Mouse (Mus musculus): ENCODE measurements around the gene Pip4k2b. TPM values are rescaled to one million over a fixed set of nuclear protein-coding genes. Genes with fewer than 3 reads are reported as not detected.

Pip4k2b gene
- polyA plus RNA-seq, 2 experiments = 0.56 to 5.0 TPM

- ATAC-seq (ENCODE audit: insufficient read depth) (peak; percentile 91), DNase-seq (ENCODE audit: low read depth in 3 of 3, low spot score in 3 of 3) (peak; percentile 100)
- peak within 1 kb of the TSS; percentile 75 to 96 for H3K4me3 ChIP-seq (ENCODE audit: insufficient read depth in 1 of 2, low read depth in 2 of 2, low read length in 2 of 2)
- H3K36me3 ChIP-seq (replicated peaks; ENCODE audit: control insufficient read depth, insufficient read depth, low read depth) = peaks cover 9% of the 10 kb centered on the region
- no peak for TF ChIP-seq CTCF (IDR thresholded peaks at IDR 0.05; ENCODE audit: low read depth)
- TF ChIP-seq EP300 (IDR thresholded peaks at IDR 0.05; ENCODE audit: low read depth) = no peak; the same call in 1 of the 2 replicates
- peak within 1 kb of the TSS; percentile 7; the same call in 1 of the 2 replicates for H3K27ac ChIP-seq
- H3K4me1 ChIP-seq (replicated peaks; ENCODE audit: control insufficient read depth in 2 of 2, insufficient read depth in 2 of 2, low read length in 1 of 2) = peaks cover 3 to 18% of the 10 kb centered on the region in 2 experiments; a peak in 2 of 4 replicates
- no peaks in the 10 kb centered on the region for H3K9me3 ChIP-seq (ENCODE audit: control insufficient read depth, low read length)
- under 1% methylated on average over 35 of the region's 35 CpGs for WGBS (ENCODE audit: insufficient replicate concordance)
- H3K9ac ChIP-seq (replicated peaks) = peak within 1 kb of the TSS; percentile 82
- H3K27me3 ChIP-seq (ENCODE audit: control insufficient read depth, insufficient read depth, low read length) = peaks cover 38% of the 10 kb centered on the region
- H3K4me2 ChIP-seq (ENCODE audit: low read depth) = peak within 1 kb of the TSS; percentile 83
Observed at GRCm38 (mm10) chr11:97703039-97703826, 41.3 kb downstream of the Pip4k2b start, which contains the start of gene Psmb3. TSS of gene Psmb3 (plus strand) at chr11:97703399.

- ATAC-seq (ENCODE audit: insufficient read depth) = peak; percentile 2; the same call in 1 of the 2 replicates
- Histone ChIP-seq H3K9me3 (ENCODE audit: control insufficient read depth, low read length) (no peaks in the 10 kb centered on the region), H3K9ac (replicated peaks) (peak overlapping the region; percentile 28), H3K27me3 (ENCODE audit: control insufficient read depth, insufficient read depth, low read length) (peaks cover 44% of the 10 kb centered on the region), H3K36me3 (replicated peaks; ENCODE audit: control insufficient read depth, insufficient read depth, low read depth) (peaks cover 6% of the 10 kb centered on the region), H3K4me2 (ENCODE audit: low read depth) (peak overlapping the region; percentile 83), H3K4me1 (replicated peaks; ENCODE audit: control insufficient read depth in 2 of 2, insufficient read depth in 2 of 2, low read length in 1 of 2) (peaks cover 3 to 18% of the 10 kb centered on the region in 2 experiments; a peak in 2 of 4 replicates), H3K27ac (no peak overlapping the region), H3K4me3 (ENCODE audit: insufficient read depth in 1 of 2, low read depth in 2 of 2, low read length in 2 of 2) (peak overlapping the region; percentile 75 to 96)
- WGBS (ENCODE audit: insufficient replicate concordance) = under 1% methylated on average over 24 of the region's 24 CpGs
- no peak for TF ChIP-seq CTCF (IDR thresholded peaks at IDR 0.05; ENCODE audit: low read depth)
- TF ChIP-seq EP300 (IDR thresholded peaks at IDR 0.05; ENCODE audit: low read depth) = 0 out of 2 replicates have a peak, but pooled peaks have one; percentile 13
- DNase-seq (ENCODE audit: low read depth in 3 of 3, low spot score in 3 of 3) = peak; percentile 65 to 71 (median 67)
Observed at GRCm38 (mm10) chr11:97702393-97702745, 42.1 kb downstream of the Pip4k2b start.

GRCm38 (mm10) chr11:97701581-97702392 is 42.7 kb downstream of the Pip4k2b start:
- Histone ChIP-seq H3K27me3 (ENCODE audit: control insufficient read depth, insufficient read depth, low read length) (peaks cover 44% of the 10 kb centered on the region), H3K36me3 (replicated peaks; ENCODE audit: control insufficient read depth, insufficient read depth, low read depth) (0 out of 2 replicates have a peak, but pooled peaks cover 1% of the 10 kb centered on the region), H3K4me2 (ENCODE audit: low read depth) (peak overlapping the region; percentile 83), H3K27ac (no peak overlapping the region), H3K4me3 (ENCODE audit: insufficient read depth in 1 of 2, low read depth in 2 of 2, low read length in 2 of 2) (peak overlapping the region in 1 of 2 experiments; percentile 75; a peak in 3 of 4 replicates), H3K9me3 (ENCODE audit: control insufficient read depth, low read length) (no peaks in the 10 kb centered on the region), H3K9ac (replicated peaks) (no peak overlapping the region), H3K4me1 (replicated peaks; ENCODE audit: control insufficient read depth in 2 of 2, insufficient read depth in 2 of 2, low read length in 1 of 2) (peaks cover 3 to 18% of the 10 kb centered on the region in 2 experiments; a peak in 2 of 4 replicates)
- 35% methylated on average over 15 of the region's 15 CpGs for WGBS (ENCODE audit: insufficient replicate concordance)
- ATAC-seq (ENCODE audit: insufficient read depth) = no peak
- no peak for TF ChIP-seq EP300 (IDR thresholded peaks at IDR 0.05; ENCODE audit: low read depth)
- TF ChIP-seq CTCF (IDR thresholded peaks at IDR 0.05; ENCODE audit: low read depth) = no peak
- no peak for DNase-seq (ENCODE audit: low read depth in 3 of 3, low spot score in 3 of 3)

- Histone ChIP-seq H3K36me3 (replicated peaks; ENCODE audit: control insufficient read depth, insufficient read depth, low read depth) (no peaks in the 10 kb centered on the region), H3K9ac (replicated peaks) (no peak overlapping the region), H3K4me3 (ENCODE audit: insufficient read depth in 1 of 2, low read depth in 2 of 2, low read length in 2 of 2) (peak overlapping the region; percentile 49 to 57), H3K9me3 (ENCODE audit: control insufficient read depth, low read length) (no peaks in the 10 kb centered on the region), H3K4me2 (ENCODE audit: low read depth) (peak overlapping the region; percentile 76), H3K27ac (no peak overlapping the region), H3K4me1 (replicated peaks; ENCODE audit: control insufficient read depth in 2 of 2, insufficient read depth in 2 of 2, low read length in 1 of 2) (peaks cover 3 to 20% of the 10 kb centered on the region in 2 experiments; a peak in 2 of 4 replicates), H3K27me3 (ENCODE audit: control insufficient read depth, insufficient read depth, low read length) (peaks cover 44% of the 10 kb centered on the region)
- WGBS (ENCODE audit: insufficient replicate concordance) = 18% methylated on average over 30 of the region's 30 CpGs
- TF ChIP-seq EP300 (IDR thresholded peaks at IDR 0.05; ENCODE audit: low read depth) (no peak), CTCF (IDR thresholded peaks at IDR 0.05; ENCODE audit: low read depth) (no peak)
- no peak for ATAC-seq (ENCODE audit: insufficient read depth)
- no peak for DNase-seq (ENCODE audit: low read depth in 3 of 3, low spot score in 3 of 3)
Observed at GRCm38 (mm10) chr11:97700746-97701580, 43.5 kb downstream of the Pip4k2b start.
